Mouse (Mus musculus) neural tube, embryonic 15.5 days (tissue): ENCODE results near the gene Nacc2. TPM values are rescaled to one million over a fixed set of nuclear protein-coding genes. Genes with fewer than 3 reads are reported as not detected.

ENCODE experiments used
- ATAC-seq: fragments of 200-750 bp; cut with Nextera tagmentation; 2 replicates; pipeline ENCODE4 v1.8.0; 2017; ENCODE audit warnings: mild to moderate bottlenecking, moderate TSS enrichment, moderate library complexity; ENCODE audit not compliant: low FRiP score
- H3K27ac ChIP-seq: fragments of 300-500 bp; sonication (generic); replicated peaks from 2 replicates; pipeline ENCODE4 v1.5.1; 2015; ENCODE audit warnings: mild to moderate bottlenecking, inconsistent platforms
- H3K27me3 ChIP-seq: fragments of 300-500 bp; sonication (generic); replicated peaks from 2 replicates; pipeline ENCODE4 v1.6.1; 2015; ENCODE audit warnings: inconsistent platforms
- H3K36me3 ChIP-seq: fragments of 300-500 bp; sonication (generic); 2 replicates; pipeline ENCODE4 v1.6.1; 2015; ENCODE audit warnings: inconsistent platforms
- H3K4me1 ChIP-seq: fragments of 300-500 bp; sonication (generic); 2 replicates; pipeline ENCODE4 v1.6.1; 2015; ENCODE audit warnings: inconsistent platforms
- H3K4me2 ChIP-seq: fragments of 300-500 bp; sonication (generic); 2 replicates; pipeline ENCODE4 v1.6.1; 2015; ENCODE audit warnings: inconsistent platforms, mild to moderate bottlenecking, moderate library complexity
- H3K4me3 ChIP-seq: fragments of 300-500 bp; sonication (generic); replicated peaks from 2 replicates; pipeline ENCODE4 v1.5.1; 2015; ENCODE audit warnings: mild to moderate bottlenecking, inconsistent platforms
- H3K9ac ChIP-seq: fragments of 300-500 bp; sonication (generic); replicated peaks from 2 replicates; pipeline ENCODE4 v1.6.1; 2015; ENCODE audit warnings: mild to moderate bottlenecking, inconsistent platforms
- H3K9me3 ChIP-seq: fragments of 300-500 bp; sonication (generic); replicated peaks from 2 replicates; pipeline ENCODE4 v1.6.1; 2016; ENCODE audit warnings: inconsistent platforms
- WGBS: fragments of 180-500 bp; shearing (Covaris S2); methylation state at CpG from one replicate; pipeline ENCODE4 v1.1.7; 2015; ENCODE audit warnings: mixed read lengths; 5-methylcytosine and 5-hydroxymethylcytosine counted together
- polyA plus RNA-seq: library from polyadenylated mRNA; unstranded; fragments of >200 nt; fragmentation: Nextera tagmentation; extraction: Ambion mirVana; gene quantifications from 2 replicates; pipeline ENCODE4 v1.2.1, GENCODE M21; 2015

Nacc2 gene
- polyA plus RNA-seq, 1 experiment from 2014 or later = 22.9 TPM

DNA sequence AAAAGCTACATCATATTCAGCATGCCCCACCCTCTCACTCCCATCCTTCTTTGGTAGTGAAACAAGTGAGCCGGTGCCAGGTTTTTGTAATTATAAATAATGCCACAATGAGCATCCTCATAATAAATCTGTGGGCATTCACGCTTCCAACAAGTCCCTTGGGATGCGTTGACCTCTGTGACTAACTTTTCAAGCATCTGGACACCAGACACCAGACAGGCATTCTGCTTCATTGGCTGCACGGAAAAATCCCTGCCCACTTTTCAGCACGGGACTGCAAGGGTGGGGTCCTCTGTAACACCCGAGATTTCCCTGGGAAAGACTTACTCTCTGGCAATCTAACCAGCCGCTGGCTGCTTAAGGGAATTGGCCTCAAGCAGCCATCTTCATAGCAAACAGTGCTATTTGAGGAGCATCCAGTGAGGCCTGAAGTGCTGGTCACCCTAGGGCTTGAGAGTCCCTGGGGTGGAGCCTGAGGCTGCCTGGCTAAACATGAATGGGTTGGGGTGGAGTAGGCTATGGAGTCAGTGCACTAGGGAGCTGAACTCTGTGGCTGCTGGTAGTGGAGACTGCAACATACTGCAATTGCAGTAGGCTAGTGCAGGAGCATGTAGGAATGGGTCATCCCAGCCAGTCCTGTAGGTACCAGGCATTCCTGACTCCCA lies 24.8 kb upstream of the Nacc2 start:
- H3K27ac ChIP-seq = no peak overlapping the region
- H3K27me3 ChIP-seq = no peaks in the 10 kb centered on the region
- H3K36me3 ChIP-seq = no peaks in the 10 kb centered on the region
- H3K4me2 ChIP-seq = no peak overlapping the region
- H3K4me3 ChIP-seq = no peak overlapping the region
- H3K4me1 ChIP-seq = peaks cover 15% of the 10 kb centered on the region
- WGBS = 42% methylated on average over 7 of the region's 7 CpGs
- ATAC-seq = no peak
- no peak overlapping the region for H3K9ac ChIP-seq
- no peaks in the 10 kb centered on the region for H3K9me3 ChIP-seq

DNA sequence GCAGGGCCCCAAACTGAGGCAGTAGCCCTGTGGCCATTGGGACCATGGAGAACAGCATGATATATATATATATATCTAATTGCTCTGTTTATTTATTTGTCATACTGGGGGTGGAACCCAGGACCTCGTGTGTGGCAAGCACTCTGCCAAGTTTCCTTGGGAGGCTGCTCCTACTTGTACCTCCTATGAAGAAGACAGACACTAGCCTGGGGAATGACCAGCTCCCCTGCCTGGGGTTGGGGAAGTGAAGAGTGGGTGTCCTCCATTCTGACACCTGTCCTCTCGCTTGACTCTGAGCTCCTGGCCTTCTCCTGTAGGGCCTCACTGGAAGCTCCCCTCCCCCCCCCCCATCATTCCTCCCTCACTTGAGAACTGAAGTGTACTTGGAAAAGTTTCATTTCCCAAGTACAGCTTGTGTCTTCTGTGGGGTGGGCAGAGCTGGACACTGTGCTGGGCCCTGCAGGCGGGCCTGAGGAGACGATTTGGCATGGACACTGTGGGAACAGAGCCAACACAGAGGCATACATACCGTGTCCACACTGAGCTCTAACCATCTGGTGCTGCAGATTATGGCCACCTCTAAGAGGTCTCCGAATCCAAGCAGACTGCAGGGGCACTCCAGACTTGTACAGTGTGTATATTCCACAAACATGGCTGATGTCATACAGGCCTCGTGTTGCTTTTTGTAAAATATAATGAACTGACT lies 23.5 kb upstream of the Nacc2 start:
- peaks cover 19% of the 10 kb centered on the region for H3K4me1 ChIP-seq
- no peaks in the 10 kb centered on the region for H3K36me3 ChIP-seq
- H3K9me3 ChIP-seq = no peaks in the 10 kb centered on the region
- H3K4me3 ChIP-seq = no peak overlapping the region
- WGBS = 61% methylated on average over 7 of the region's 7 CpGs
- H3K27ac ChIP-seq = no peak overlapping the region
- no peak overlapping the region for H3K9ac ChIP-seq
- no peaks in the 10 kb centered on the region for H3K27me3 ChIP-seq
- no peak overlapping the region for H3K4me2 ChIP-seq
- no peak for ATAC-seq

DNA sequence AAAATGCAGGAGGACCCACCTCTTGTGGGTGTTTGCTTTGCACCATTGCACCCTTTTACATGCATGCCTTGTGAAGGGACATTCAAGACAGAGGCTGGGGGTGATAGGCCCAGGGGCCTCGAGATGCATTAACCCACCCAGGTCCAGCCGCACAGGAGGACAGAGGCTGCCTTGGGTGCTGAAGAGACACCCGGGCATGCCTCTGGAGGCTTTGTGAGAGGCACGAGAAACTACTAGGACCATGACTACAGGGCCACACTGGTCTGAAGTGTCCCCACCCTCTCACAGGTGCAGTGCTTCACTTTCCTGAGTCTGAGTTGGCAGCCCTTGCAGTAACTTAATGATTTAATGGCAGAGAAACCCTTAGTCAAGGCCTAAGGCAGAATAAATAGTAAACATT lies 22.1 kb upstream of the Nacc2 start:
- no peak overlapping the region for H3K9ac ChIP-seq
- WGBS = 81% methylated on average over 4 of the region's 4 CpGs
- H3K4me2 ChIP-seq = no peak overlapping the region
- no peak for ATAC-seq
- no peaks in the 10 kb centered on the region for H3K36me3 ChIP-seq
- no peaks in the 10 kb centered on the region for H3K27me3 ChIP-seq
- peaks cover 28% of the 10 kb centered on the region for H3K4me1 ChIP-seq
- no peak overlapping the region for H3K27ac ChIP-seq
- H3K9me3 ChIP-seq = no peaks in the 10 kb centered on the region
- no peak overlapping the region for H3K4me3 ChIP-seq

DNA sequence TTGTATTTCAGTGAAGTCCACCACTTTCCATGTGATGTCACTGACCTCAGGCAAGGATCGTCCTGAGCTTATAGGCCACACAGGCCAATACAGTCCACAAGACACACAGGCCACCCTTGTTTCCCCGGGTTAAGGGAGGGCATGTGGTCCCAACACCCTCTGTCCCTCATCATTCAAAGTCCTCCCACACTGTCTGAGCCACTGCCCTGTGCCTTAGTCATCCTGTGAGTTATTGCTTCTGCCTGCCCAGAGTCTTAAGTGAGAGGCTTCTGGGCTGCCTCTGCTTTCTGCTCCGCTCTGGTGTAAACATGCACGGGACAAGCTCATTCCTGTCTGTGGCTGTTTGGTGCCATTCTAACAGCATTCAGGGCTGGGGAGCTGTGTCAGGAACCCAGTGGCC lies 21.3 kb upstream of the Nacc2 start:
- H3K4me3 ChIP-seq = no peak overlapping the region
- H3K4me2 ChIP-seq = no peak overlapping the region
- no peak overlapping the region for H3K27ac ChIP-seq
- no peaks in the 10 kb centered on the region for H3K36me3 ChIP-seq
- H3K27me3 ChIP-seq = no peaks in the 10 kb centered on the region
- no peak for ATAC-seq
- 61% methylated on average over 4 of the region's 4 CpGs for WGBS
- H3K9me3 ChIP-seq = no peaks in the 10 kb centered on the region
- H3K4me1 ChIP-seq = peaks cover 32% of the 10 kb centered on the region
- no peak overlapping the region for H3K9ac ChIP-seq

DNA sequence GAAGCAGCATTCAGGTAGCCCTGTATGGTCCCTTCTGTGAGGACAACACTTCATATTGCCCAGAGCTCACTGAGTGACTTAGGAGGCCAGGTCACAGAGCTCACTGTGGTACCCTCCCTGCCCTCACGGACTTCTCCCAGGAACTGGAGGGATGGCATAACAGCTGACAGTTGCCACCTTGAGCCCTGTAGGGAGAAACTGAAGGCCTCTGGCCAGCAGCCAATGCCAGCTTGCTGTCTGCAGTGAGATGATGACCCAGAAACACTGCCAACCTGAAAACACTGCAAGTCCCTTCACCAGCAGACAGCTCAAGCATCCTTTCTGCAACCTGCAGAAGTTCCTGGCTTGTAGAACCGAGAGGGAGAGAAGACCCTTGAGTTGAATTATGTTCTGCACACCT lies 20.5 kb upstream of the Nacc2 start:
- H3K4me1 ChIP-seq = peaks cover 40% of the 10 kb centered on the region
- no peak overlapping the region for H3K4me2 ChIP-seq
- 63% methylated on average over 2 of the region's 2 CpGs for WGBS
- H3K36me3 ChIP-seq = no peaks in the 10 kb centered on the region
- H3K9me3 ChIP-seq = no peaks in the 10 kb centered on the region
- no peak overlapping the region for H3K27ac ChIP-seq
- 0 out of 2 replicates have a peak overlapping the region, but pooled peaks have one; percentile 1 for H3K9ac ChIP-seq
- ATAC-seq = no peak
- no peak overlapping the region for H3K4me3 ChIP-seq
- no peaks in the 10 kb centered on the region for H3K27me3 ChIP-seq

DNA sequence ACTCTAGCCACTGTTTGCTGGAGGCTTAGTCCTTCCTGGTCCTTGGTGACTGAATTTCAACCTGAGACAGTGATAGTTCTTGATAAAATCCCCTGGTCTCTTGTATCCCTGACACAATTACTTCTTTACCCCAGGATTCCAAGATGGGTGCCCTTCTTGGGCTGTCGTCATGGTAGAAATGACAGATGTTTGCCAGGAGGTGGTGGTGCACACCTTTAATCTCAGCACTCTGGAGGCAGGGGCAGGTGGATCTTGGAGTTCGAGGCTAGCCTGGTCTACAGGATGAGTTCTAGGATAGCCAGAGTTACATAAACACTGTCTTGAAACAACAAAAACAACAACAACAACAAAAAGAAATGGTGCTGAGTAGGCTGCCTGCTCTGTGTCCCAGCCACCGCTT lies 20.0 kb upstream of the Nacc2 start:
- no peaks in the 10 kb centered on the region for H3K9me3 ChIP-seq
- peaks cover 43% of the 10 kb centered on the region for H3K4me1 ChIP-seq
- H3K27ac ChIP-seq = no peak overlapping the region
- no peak overlapping the region for H3K4me2 ChIP-seq
- no peak for ATAC-seq
- H3K4me3 ChIP-seq = no peak overlapping the region
- no peaks in the 10 kb centered on the region for H3K27me3 ChIP-seq
- H3K9ac ChIP-seq = 0 out of 2 replicates have a peak overlapping the region, but pooled peaks have one; percentile 1
- 90% methylated on average over 3 of the region's 3 CpGs for WGBS
- peaks cover under 1% of the 10 kb centered on the region; the same call in 1 of the 2 replicates for H3K36me3 ChIP-seq

DNA sequence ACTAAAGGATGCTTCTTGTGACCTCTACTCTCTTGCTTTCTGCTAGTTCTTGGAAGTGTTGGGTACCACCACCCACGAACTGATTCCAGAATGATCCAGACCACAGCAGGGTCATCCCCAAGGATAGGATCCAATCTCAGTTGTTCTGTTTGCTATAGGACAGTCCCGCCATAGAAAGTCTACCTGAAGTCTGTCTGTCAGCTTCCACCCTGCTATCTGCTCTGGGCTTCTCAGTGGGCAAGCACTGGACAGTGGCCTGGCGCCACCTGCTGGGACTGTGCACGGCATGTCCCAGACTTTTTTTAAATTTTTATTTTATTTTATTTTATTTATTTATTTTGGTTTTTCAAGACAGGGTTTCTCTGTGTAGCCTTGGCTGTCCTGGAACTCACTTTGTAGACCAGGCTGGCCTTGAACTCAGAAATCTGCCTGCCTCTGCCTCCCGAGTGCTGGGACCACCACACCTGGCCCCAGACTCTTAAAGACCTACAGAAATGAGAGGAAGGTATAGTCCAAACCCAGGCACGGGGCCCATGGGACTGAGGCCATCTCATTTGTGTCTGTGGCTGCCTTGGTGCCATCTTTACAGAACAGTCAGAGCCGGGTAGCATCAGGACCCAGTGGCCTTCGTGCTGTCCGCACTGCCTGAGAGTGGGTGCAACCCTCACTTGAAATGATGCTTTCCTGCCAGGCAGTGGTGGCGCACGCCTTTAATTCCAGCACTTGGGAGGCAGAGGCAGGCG lies 19.0 kb upstream of the Nacc2 start:
- Histone ChIP-seq H3K9ac (no peak overlapping the region), H3K27ac (no peak overlapping the region), H3K4me1 (peaks cover 43% of the 10 kb centered on the region), H3K4me2 (no peak overlapping the region), H3K27me3 (no peaks in the 10 kb centered on the region), H3K4me3 (no peak overlapping the region), H3K9me3 (no peaks in the 10 kb centered on the region), H3K36me3 (peaks cover 10% of the 10 kb centered on the region)
- no peak for ATAC-seq
- WGBS = 69% methylated on average over 12 of the region's 12 CpGs

DNA sequence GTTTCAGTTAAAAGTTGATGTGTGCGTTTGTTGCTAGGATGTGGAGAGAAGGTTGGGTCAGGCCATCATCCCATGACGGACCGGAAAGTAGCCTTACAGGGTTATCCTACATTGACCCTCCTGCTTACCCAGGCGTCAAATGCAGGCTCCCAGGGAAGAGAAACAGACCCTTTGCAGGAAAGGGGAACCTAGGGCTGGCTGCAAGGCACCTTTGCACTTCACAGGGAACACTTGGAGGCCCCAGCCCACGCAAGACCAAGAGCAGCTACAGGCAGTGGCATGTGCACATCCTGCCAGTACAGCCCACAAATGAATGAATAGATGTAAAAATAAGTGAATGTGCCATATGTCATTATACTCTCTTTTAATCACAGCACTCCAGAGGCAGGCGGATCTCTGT lies 17.9 kb upstream of the Nacc2 start:
- Histone ChIP-seq H3K4me2 (peak overlapping the region; percentile 94), H3K27ac (peak overlapping the region; percentile 98), H3K27me3 (no peaks in the 10 kb centered on the region), H3K4me3 (peak overlapping the region; percentile 86), H3K9ac (peak overlapping the region; percentile 68), H3K4me1 (peaks cover 39% of the 10 kb centered on the region), H3K9me3 (no peaks in the 10 kb centered on the region), H3K36me3 (peaks cover 15% of the 10 kb centered on the region)
- WGBS = 19% methylated on average over 6 of the region's 6 CpGs
- no peak for ATAC-seq

DNA sequence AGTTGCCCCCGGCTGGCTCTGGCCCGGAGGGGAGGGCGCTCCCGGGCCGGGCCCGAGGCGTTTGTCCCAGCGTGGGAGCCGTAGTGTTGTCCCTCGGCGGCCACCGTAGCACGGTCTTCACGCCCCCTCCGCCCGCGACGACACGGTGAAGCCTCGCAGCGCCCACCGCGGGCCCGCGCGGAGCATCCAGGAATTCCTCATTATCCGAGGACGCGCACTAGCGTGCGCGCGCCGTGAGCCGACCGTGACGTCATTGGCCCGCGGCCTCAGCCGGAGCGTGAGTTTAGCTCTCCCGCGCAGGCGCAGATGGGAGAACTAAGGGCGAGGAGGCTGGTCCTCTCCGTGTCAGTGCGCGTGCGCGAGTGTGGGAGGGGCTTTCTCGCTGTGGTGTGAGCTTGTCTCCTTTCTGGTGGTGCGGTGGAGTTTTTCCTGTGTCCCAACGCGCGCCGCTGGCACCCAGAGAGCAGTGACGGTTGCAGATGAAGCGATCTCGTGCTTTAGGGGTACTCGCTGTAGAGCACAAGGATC lies 17.3 kb upstream of the Nacc2 start:
- peak; percentile 87 for ATAC-seq

DNA sequence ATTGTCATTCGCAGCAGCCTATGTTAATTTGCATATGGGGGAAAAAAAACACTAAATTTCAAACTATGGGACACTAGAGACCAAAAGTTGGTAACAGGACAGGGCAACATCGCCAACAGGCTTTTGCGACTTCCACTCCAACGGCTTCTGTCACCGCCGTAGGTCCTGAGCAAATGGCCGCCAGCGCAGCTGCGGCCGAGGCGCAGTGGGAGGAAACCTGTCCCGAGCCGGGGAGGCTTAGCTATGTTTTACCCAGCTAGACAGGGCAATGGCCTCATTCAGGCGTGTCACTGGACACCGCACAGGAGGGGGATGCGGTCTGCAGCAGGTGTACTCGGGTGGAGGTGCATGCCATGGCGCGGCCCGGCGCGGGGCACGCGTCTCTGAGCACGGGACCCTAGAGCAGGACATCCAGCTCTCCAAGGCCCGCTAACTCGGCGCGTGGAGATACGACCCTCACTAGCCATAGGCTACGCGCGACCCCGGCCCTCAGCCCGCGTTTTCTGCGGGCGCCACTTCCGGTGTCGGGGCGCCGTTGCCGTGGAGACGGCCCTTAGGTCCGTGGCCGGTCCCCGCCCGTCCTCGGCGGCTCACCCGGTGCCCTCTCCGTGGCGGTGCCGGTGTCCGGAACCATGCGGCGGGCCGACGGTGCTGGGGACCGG lies 16.7 kb upstream of the Nacc2 start:
- peak overlapping the region; percentile 87 for H3K9ac ChIP-seq
- H3K4me3 ChIP-seq = peak overlapping the region; percentile 86
- H3K27ac ChIP-seq = peak overlapping the region; percentile 98
- H3K27me3 ChIP-seq = no peaks in the 10 kb centered on the region
- peak; percentile 75 for ATAC-seq
- peak overlapping the region; percentile 94 for H3K4me2 ChIP-seq
- under 1% methylated on average over 60 of the region's 60 CpGs for WGBS
- no peaks in the 10 kb centered on the region for H3K9me3 ChIP-seq
- peaks cover 39% of the 10 kb centered on the region for H3K4me1 ChIP-seq
- H3K36me3 ChIP-seq = peaks cover 15% of the 10 kb centered on the region

More for the DNA sequence above, 17.3 kb upstream of the Nacc2 start:
- under 1% methylated on average over 55 of the region's 60 CpGs for WGBS
- Histone ChIP-seq H3K27ac (peak overlapping the region; percentile 98), H3K4me2 (peak overlapping the region; percentile 94), H3K4me3 (peak overlapping the region; percentile 86), H3K27me3 (no peaks in the 10 kb centered on the region), H3K9ac (peak overlapping the region; percentile 87), H3K4me1 (peaks cover 39% of the 10 kb centered on the region), H3K36me3 (peaks cover 15% of the 10 kb centered on the region), H3K9me3 (no peaks in the 10 kb centered on the region)

DNA sequence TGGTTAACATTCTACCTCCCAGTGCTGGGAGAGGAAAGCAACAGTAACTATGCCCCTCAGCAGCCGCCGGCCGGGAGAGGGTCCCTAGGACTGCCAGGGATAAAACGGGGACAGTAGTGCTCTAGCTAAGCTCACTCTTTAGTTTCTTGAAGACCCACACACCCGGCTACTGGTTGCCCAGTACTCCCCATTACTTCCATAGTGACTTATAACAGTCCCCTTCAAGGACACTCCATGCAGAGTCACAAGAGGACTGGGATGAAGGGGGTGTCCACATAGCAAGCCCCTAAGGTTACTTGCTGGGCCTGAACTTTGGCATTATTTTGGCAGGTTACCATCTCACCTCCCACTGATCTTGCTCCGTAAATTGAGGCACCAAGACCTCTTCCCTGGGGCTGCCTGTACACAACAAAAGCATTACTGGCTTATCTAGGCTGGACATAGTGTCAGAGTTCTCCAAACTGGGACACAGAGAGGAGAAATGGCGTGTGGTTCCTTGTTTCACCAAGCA lies 16.1 kb upstream of the Nacc2 start:
- no peak for ATAC-seq
- H3K9ac ChIP-seq = peak overlapping the region; percentile 87

More for the DNA sequence above, 16.1 kb upstream of the Nacc2 start:
- H3K9me3 ChIP-seq = no peaks in the 10 kb centered on the region
- peak overlapping the region; percentile 86 for H3K4me3 ChIP-seq
- H3K27ac ChIP-seq = peak overlapping the region; percentile 98
- 47% methylated on average over 7 of the region's 7 CpGs for WGBS
- H3K36me3 ChIP-seq = peaks cover 15% of the 10 kb centered on the region
- peak overlapping the region; percentile 94 for H3K4me2 ChIP-seq
- no peaks in the 10 kb centered on the region for H3K27me3 ChIP-seq
- H3K4me1 ChIP-seq = peaks cover 40% of the 10 kb centered on the region
